Comparison of ENCODE assay signal across 8 mouse cellular contexts in genomic region chr1:65178902-65179432, GRCm38 (mm10). TPM values are rescaled to one million over a fixed set of nuclear protein-coding genes. Genes with fewer than 3 reads are reported as not detected.
A peak's percentile ranks its signal among the peaks of the same experiment; 100 is the strongest.
DNase-seq lines count a peak whose midpoint lies in the region; ATAC-seq and TF ChIP-seq lines count a peak whose summit lies in the region.

No protein-coding gene starts in this region.

- intact Hi-C loops in left cerebral cortex, adult 2 months (cut with DNase I): loop anchor here (1.0 to 10.0 kb wide), 4 partner anchors 67 to 1514 kb away; no protein-coding TSS in a partner anchor

- peaks cover 9% of the 10 kb centered on the region; the same call in 1 of the 2 replicates for H3K4me1 ChIP-seq in hindbrain, postnatal 0 days (ENCODE audit: insufficient read depth, low read length)

- H3K4me2 ChIP-seq in hindbrain, postnatal 0 days (ENCODE audit: low read depth, low read length): peak overlapping the region; percentile 87

- no peaks in the 10 kb centered on the region for H3K27me3 ChIP-seq in hindbrain, postnatal 0 days (ENCODE audit: insufficient read depth, low read length)

- peak; percentile 85 for TF ChIP-seq CTCF in hindbrain, postnatal 0 days (IDR thresholded peaks at IDR 0.05; ENCODE audit: low read depth)
- TF ChIP-seq CTCF in left cerebral cortex, adult 2 months (IDR thresholded peaks at IDR 0.05): peak; percentile 81

- H3K27ac ChIP-seq in hindbrain, postnatal 0 days: peak overlapping the region; percentile 92
- H3K27ac ChIP-seq in left cerebral cortex, adult 2 months: peak overlapping the region; percentile 85

- no peaks in the 10 kb centered on the region for H3K36me3 ChIP-seq in hindbrain, postnatal 0 days (ENCODE audit: insufficient read depth, low read length)

- H3K4me3 ChIP-seq in hindbrain, postnatal 0 days (ENCODE audit: low read length): peak overlapping the region; percentile 91
- H3K4me3 ChIP-seq in left cerebral cortex, adult 2 months: peak overlapping the region; percentile 59

- peak; percentile 67 for DNase-seq in T-cell, adult 2 months (ENCODE audit: low spot score)
- DNase-seq in cerebellum, postnatal 36 days: peak; percentile 95 to 96
- peak; percentile 98 for DNase-seq in gastrocnemius, adult 18-20 months (ENCODE audit: low spot score)
- peak; percentile 98 for DNase-seq in hindbrain, postnatal 0 days (ENCODE audit: low spot score)
- DNase-seq in left cerebral cortex, adult 2 months (ENCODE audit: extremely low spot score in 1 of 2, low spot score in 2 of 2): peak; percentile 96 to 97
- DNase-seq in right cerebral cortex, adult 2 months (ENCODE audit: low spot score in 2 of 2): peak; percentile 98
- peak; percentile 99 for DNase-seq in urinary bladder, postnatal 14 days (ENCODE audit: low spot score)

- ATAC-seq in hindbrain, postnatal 0 days: peak; percentile 96
- ATAC-seq in megakaryocyte, adult 5-6 weeks (ENCODE audit: poor library complexity, severe bottlenecking): peak; percentile 67

- no peaks in the 10 kb centered on the region for H3K9me3 ChIP-seq in hindbrain, postnatal 0 days (ENCODE audit: low read length)

- peak overlapping the region; percentile 81 for H3K9ac ChIP-seq in hindbrain, postnatal 0 days (replicated peaks; ENCODE audit: low read length)

- WGBS in hindbrain, postnatal 0 days: under 1% methylated on average over 39 of the region's 39 CpGs

RNA-seq across cellular contexts. Expression of gene Idh1, which starts 7.3 kb away (rescaled TPM):
- 10 to 100 TPM; 13.4 to 19.4 TPM for total RNA-seq in gastrocnemius, adult 18-20 months (2021)
- total RNA-seq in hindbrain, postnatal 0 days (2014; rRNA removed): 201 and 210 TPM in 2 replicates
- 338 and 346 TPM in 2 replicates for polyA plus RNA-seq in hindbrain, postnatal 0 days (2015; fragmentation: Nextera tagmentation; extraction: Ambion mirVana)
- total RNA-seq in left cerebral cortex, adult 2 months (2021): 10 to 100 TPM; 34.4 to 40.7 TPM
- 196 and 202 TPM in 2 replicates for total RNA-seq in megakaryocyte, adult 5-6 weeks (2015)
- 354 and 378 TPM in 2 replicates for total RNA-seq in megakaryocyte, adult 5-6 weeks (2017)

RNA-seq across cellular contexts. Expression of gene Pikfyve, which starts 7.5 kb away (rescaled TPM):
- 1 to 10 TPM; 5.1 to 5.5 TPM for total RNA-seq in gastrocnemius, adult 18-20 months (2021)
- 23.4 and 28.2 TPM in 2 replicates for total RNA-seq in hindbrain, postnatal 0 days (2014; rRNA removed)
- polyA plus RNA-seq in hindbrain, postnatal 0 days (2015; fragmentation: Nextera tagmentation; extraction: Ambion mirVana): 8.7 and 10.0 TPM in 2 replicates
- total RNA-seq in left cerebral cortex, adult 2 months (2021): 10 to 100 TPM; 48.3 to 51.7 TPM
- total RNA-seq in megakaryocyte, adult 5-6 weeks (2015): 30.0 and 31.5 TPM in 2 replicates
- 40.2 and 46.2 TPM in 2 replicates for total RNA-seq in megakaryocyte, adult 5-6 weeks (2017)

RNA-seq across cellular contexts. Expression of gene D630023F18Rik, which starts 56.0 kb away (rescaled TPM):
- total RNA-seq in gastrocnemius, adult 18-20 months (2021): not detected
- 4.8 and 5.0 TPM in 2 replicates for total RNA-seq in hindbrain, postnatal 0 days (2014; rRNA removed)
- polyA plus RNA-seq in hindbrain, postnatal 0 days (2015; fragmentation: Nextera tagmentation; extraction: Ambion mirVana): 8.6 and 10.0 TPM in 2 replicates
- total RNA-seq in left cerebral cortex, adult 2 months (2021): 1 to 10 TPM; 6.0 to 6.6 TPM
- 0.39 and 1.1 TPM in 2 replicates for total RNA-seq in megakaryocyte, adult 5-6 weeks (2015)
- 0.73 and 1.5 TPM in 2 replicates for total RNA-seq in megakaryocyte, adult 5-6 weeks (2017)

RNA-seq across cellular contexts. Expression of gene Gm28845, which starts 59.6 kb away (rescaled TPM):
- total RNA-seq in gastrocnemius, adult 18-20 months (2021): not detected
- total RNA-seq in hindbrain, postnatal 0 days (2014; rRNA removed): 2.6 TPM in 1 of 2 replicates, not detected in the other
- polyA plus RNA-seq in hindbrain, postnatal 0 days (2015; fragmentation: Nextera tagmentation; extraction: Ambion mirVana): 0.64 and 0.74 TPM in 2 replicates
- total RNA-seq in left cerebral cortex, adult 2 months (2021): under 1 TPM in 1 of 2 experiments, not detected in 1; 0.54 TPM
- not detected in 2 replicates for total RNA-seq in megakaryocyte, adult 5-6 weeks (2015)
- total RNA-seq in megakaryocyte, adult 5-6 weeks (2017): not detected in 2 replicates

Comparison
In these comparisons a context has a peak if more than half of its experiments do, and no peak if none do; other contexts are left out.
1. Peak in every context shown above with its lines: DNase-seq, ATAC-seq, H3K4me3 ChIP-seq and H3K27ac ChIP-seq.